Mouse (Mus musculus) kidney, adult 10 weeks (tissue): Measurements from ENCODE around the gene Fpr-rs6. TPM values are rescaled to one million over a fixed set of nuclear protein-coding genes. Genes with fewer than 3 reads are reported as not detected.

Source experiments
- polyA plus RNA-seq: library from polyadenylated mRNA; stranded (reverse); fragments of 350-450 nt; fragmentation: Illumina TruSeq; extraction: RNeasy Lipid Tissue Mini Kit (QIAGEN cat#74804); gene quantifications from one replicate; pipeline ENCODE4 v1.2.3, GENCODE M21; 2014; ENCODE audit warnings: low read depth, low replicate concordance

Gene Fpr-rs6
- polyA plus RNA-seq: not detected

DNA sequence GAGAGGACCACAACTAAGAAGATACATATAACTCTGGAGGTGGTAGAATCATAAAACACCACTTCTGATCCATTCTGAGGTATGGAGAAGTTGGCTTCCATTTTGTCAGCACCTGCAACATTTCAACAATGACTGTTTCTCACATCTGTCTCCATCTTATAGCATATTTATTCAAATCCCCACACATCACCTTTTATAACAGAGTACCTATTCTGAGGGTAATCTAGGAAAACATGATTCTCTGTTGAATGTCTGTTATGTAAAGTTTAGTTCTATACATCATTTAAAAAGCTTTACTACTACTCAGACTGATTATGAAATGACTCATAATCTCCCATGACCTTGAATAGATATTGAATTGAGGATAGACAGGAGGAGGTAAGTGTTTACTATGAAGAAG is at the start of gene Fpr-rs6:
Gene Fpr-rs6, minus strand, starts transcription at position 101 of the 400 bp plus-strand sequence.

Other genes starting within 250 kb of the Fpr-rs6 start
- gene Vmn2r104, start 134.8 kb downstream of the Fpr-rs6 start, polyA plus RNA-seq: not detected
- gene Fpr-rs7, start 68.9 kb downstream of the Fpr-rs6 start, polyA plus RNA-seq: not detected
- gene Vmn2r105, start 52.0 kb upstream of the Fpr-rs6 start, polyA plus RNA-seq: not detected
- not detected for gene Vmn2r106, start 102.5 kb upstream of the Fpr-rs6 start, polyA plus RNA-seq
- gene Vmn2r107, start 162.1 kb upstream of the Fpr-rs6 start, polyA plus RNA-seq: not detected
- not detected for gene Vmn1r224, start 231.0 kb upstream of the Fpr-rs6 start, polyA plus RNA-seq